Mouse (Mus musculus) ES-E14 (cell line): Measurements from ENCODE around the gene Il34. TPM values are rescaled to one million over a fixed set of nuclear protein-coding genes. Genes with fewer than 3 reads are reported as not detected.

ENCODE experiments used
- DNase-seq: peaks from one replicate; pipeline ENCODE4 v3.0.0-alpha.2; 2013; ENCODE audit warnings: low read depth, low spot score
- H3K27ac ChIP-seq: 2 replicates; pipeline ENCODE4 v1.5.1; 2012; ENCODE audit warnings: low read depth, mild to moderate bottlenecking, low read length, moderate library complexity, mixed read lengths; ENCODE audit not compliant: poor library complexity, insufficient read depth, severe bottlenecking
- H3K36me3 ChIP-seq: 2 replicates; pipeline ENCODE4 v1.6.1; 2012; ENCODE audit warnings: mild to moderate bottlenecking, low read length, moderate library complexity, mixed read lengths; ENCODE audit not compliant: control insufficient read depth, poor library complexity, insufficient read depth, severe bottlenecking
- H3K4me1 ChIP-seq, 2 experiments: fragments of 150-350 bp in 1 of 2; sonication (generic) in 1 of 2; 2 replicates each; pipeline ENCODE4 v1.6.1; 2012; ENCODE audit warnings: low read length in 2 of 2, mild to moderate bottlenecking in 1 of 2, mixed read lengths in 1 of 2; ENCODE audit not compliant: control insufficient read depth in 2 of 2, insufficient read depth in 2 of 2, poor library complexity in 1 of 2
- H3K4me3 ChIP-seq, 2 experiments: fragments of 150-350 bp in 1 of 2; sonication (generic) in 1 of 2; 2 replicates each; pipeline ENCODE4 v1.5.1; 2012; ENCODE audit warnings: low read length in 2 of 2, low read depth in 1 of 2, mild to moderate bottlenecking in 1 of 2, mixed read lengths in 1 of 2; ENCODE audit not compliant: insufficient read depth in 1 of 2, poor library complexity in 1 of 2, severe bottlenecking in 1 of 2
- H3K9ac ChIP-seq: 2 replicates; pipeline ENCODE4 v1.6.1; 2012; ENCODE audit warnings: low read depth, mild to moderate bottlenecking, low read length, mixed read lengths; ENCODE audit not compliant: poor library complexity, insufficient read depth, severe bottlenecking
- H3K9me3 ChIP-seq: fragments of 150-350 bp; sonication (generic); 2 replicates; pipeline ENCODE4 v1.6.1; 2012; ENCODE audit warnings: low read depth, mild to moderate bottlenecking, low read length; ENCODE audit not compliant: control insufficient read depth, insufficient read depth
- CHD2 ChIP-seq: IDR thresholded peaks from 2 replicates; pipeline ENCODE4 v1.6.1; 2014; ENCODE audit warnings: mild to moderate bottlenecking, low read depth, low read length, inconsistent platforms
- HCFC1 ChIP-seq: IDR thresholded peaks from 2 replicates; pipeline ENCODE4 v1.6.1; 2012; ENCODE audit warnings: low read length, inconsistent platforms, borderline replicate concordance; ENCODE audit not compliant: insufficient read depth
- MAFK ChIP-seq: IDR thresholded peaks from 2 replicates; pipeline ENCODE4 v1.6.1; 2014; ENCODE audit warnings: mild to moderate bottlenecking, low read depth, low read length, inconsistent platforms; ENCODE audit not compliant: insufficient read depth
- ZC3H11A ChIP-seq: IDR thresholded peaks from 2 replicates; pipeline ENCODE4 v1.6.1; 2012; ENCODE audit warnings: low read depth, mild to moderate bottlenecking, inconsistent platforms, low read length, borderline replicate concordance
- ZNF384 ChIP-seq: IDR thresholded peaks from 2 replicates; pipeline ENCODE4 v1.6.1; 2012; ENCODE audit warnings: low read depth, low read length, inconsistent platforms
- in situ Hi-C, 2 experiments: fragments of 600-800 bp; cut with MboI; formaldehyde crosslinking; loops; one replicate each; pipeline ENCODE4 v1.15.1; 2025; ENCODE audit warnings: low sequenced_read_pairs in 2 of 2, inconsistent platforms in 1 of 2; ENCODE audit not compliant: unreplicated experiment in 2 of 2
- total RNA-seq: library from RNA; depleted of rRNA; stranded (reverse); fragments of 300-350 nt; gene quantifications from 2 replicates; pipeline ENCODE4 v1.2.3, GENCODE M21; 2012

The Il34 gene
- total RNA-seq, 1 experiment: 4.6 TPM

GRCm38 (mm10) chr8:110804825-110805514 is 754 bp downstream of the Il34 start:
- H3K9ac ChIP-seq: no peak overlapping the region
- in situ Hi-C loops: no loop called here
- no peak for DNase-seq
- H3K9me3 ChIP-seq: no peaks in the 10 kb centered on the region
- no peak overlapping the region for H3K4me3 ChIP-seq
- 0 out of 2 replicates have a peak, but pooled peaks have one; percentile 35 for TF ChIP-seq ZNF384
- no peak for TF ChIP-seq CHD2
- H3K4me1 ChIP-seq: peaks cover 0 to 12% of the 10 kb centered on the region in 2 experiments; a peak in 1 of 4 replicates
- H3K27ac ChIP-seq: no peak overlapping the region
- H3K36me3 ChIP-seq: peaks cover 9% of the 10 kb centered on the region

- Histone ChIP-seq H3K27ac (no peak overlapping the region), H3K9me3 (no peaks in the 10 kb centered on the region), H3K9ac (no peak overlapping the region), H3K4me1 (peaks cover 0 to 7% of the 10 kb centered on the region in 2 experiments; a peak in 1 of 4 replicates), H3K36me3 (no peaks in the 10 kb centered on the region), H3K4me3 (no peak overlapping the region)
- in situ Hi-C loops: no loop called here
- TF ChIP-seq ZC3H11A (no peak), CHD2 (no peak), ZNF384 (no peak), HCFC1 (no peak), MAFK (no peak)
- DNase-seq: no peak
These were observed 1.9 kb downstream of the Il34 start for GRCm38 (mm10) chr8:110803856-110804255.

GRCm38 (mm10) chr8:110802988-110803387 is 2.7 kb downstream of the Il34 start:
- TF ChIP-seq HCFC1 (no peak), MAFK (no peak), CHD2 (no peak), ZNF384 (no peak), ZC3H11A (no peak)
- H3K4me3 ChIP-seq: no peak overlapping the region
- H3K27ac ChIP-seq: no peak overlapping the region
- peaks cover 0 to 5% of the 10 kb centered on the region in 2 experiments; a peak in 1 of 4 replicates for H3K4me1 ChIP-seq
- no peak for DNase-seq
- no peaks in the 10 kb centered on the region for H3K36me3 ChIP-seq
- in situ Hi-C loops: no loop called here
- no peaks in the 10 kb centered on the region for H3K9me3 ChIP-seq
- no peak overlapping the region for H3K9ac ChIP-seq

- Histone ChIP-seq H3K36me3 (no peaks in the 10 kb centered on the region), H3K4me3 (no peak overlapping the region), H3K9me3 (no peaks in the 10 kb centered on the region), H3K9ac (no peak overlapping the region), H3K27ac (no peak overlapping the region), H3K4me1 (peaks cover 0 to 3% of the 10 kb centered on the region in 2 experiments; a peak in 1 of 4 replicates)
- in situ Hi-C loops: no loop called here
- TF ChIP-seq HCFC1: no peak
- no peak for TF ChIP-seq ZC3H11A
- TF ChIP-seq CHD2: no peak
- TF ChIP-seq ZNF384: no peak
- no peak for TF ChIP-seq MAFK
- DNase-seq: no peak
These were observed 8.6 kb downstream of the Il34 start for GRCm38 (mm10) chr8:110797086-110797485.

GRCm38 (mm10) chr8:110794363-110794965 is 11.3 kb downstream of the Il34 start:
- no peak overlapping the region for H3K27ac ChIP-seq
- H3K4me1 ChIP-seq: peaks cover 0 to 6% of the 10 kb centered on the region in 2 experiments; a peak in 1 of 4 replicates
- no peak overlapping the region for H3K9ac ChIP-seq
- H3K4me3 ChIP-seq: no peak overlapping the region
- TF ChIP-seq ZC3H11A (no peak), HCFC1 (no peak)
- H3K36me3 ChIP-seq: no peaks in the 10 kb centered on the region
- H3K9me3 ChIP-seq: no peaks in the 10 kb centered on the region
- DNase-seq: no peak
- in situ Hi-C loops: no loop called here
